Mouse (Mus musculus): ENCODE results near the gene Ptgis.

The Ptgis gene

GRCm38 (mm10) chr2:167155541-167155973 is 84.8 kb downstream of the Ptgis start:
- DNase-seq (ENCODE audit: low read depth, low spot score) = no peak

- no peak for DNase-seq (ENCODE audit: low read depth, low spot score)
Measured at GRCm38 (mm10) chr2:167150880-167151279, 89.5 kb downstream of the Ptgis start.

- no peak for DNase-seq (ENCODE audit: low read depth, low spot score)
Measured at GRCm38 (mm10) chr2:167150135-167150534, 90.3 kb downstream of the Ptgis start.

GRCm38 (mm10) chr2:167149035-167149434 is 91.4 kb downstream of the Ptgis start:
- no peak for DNase-seq (ENCODE audit: low read depth, low spot score)

GRCm38 (mm10) chr2:167147708-167148107 is 92.7 kb downstream of the Ptgis start:
- no peak for DNase-seq (ENCODE audit: low read depth, low spot score)

- no peak for DNase-seq (ENCODE audit: low read depth, low spot score)
Measured at GRCm38 (mm10) chr2:167145904-167146303, 94.5 kb downstream of the Ptgis start.

GRCm38 (mm10) chr2:167144439-167145307 is 95.7 kb downstream of the Ptgis start:
- peak; percentile 90 for DNase-seq (ENCODE audit: low read depth, low spot score)

- no peak for DNase-seq (ENCODE audit: low read depth, low spot score)
Measured at GRCm38 (mm10) chr2:167143914-167144313, 96.5 kb downstream of the Ptgis start.

- no peak for DNase-seq (ENCODE audit: low read depth, low spot score)
Measured at GRCm38 (mm10) chr2:167142282-167142681, 98.1 kb downstream of the Ptgis start.

- DNase-seq (ENCODE audit: low read depth, low spot score) = no peak
Measured at GRCm38 (mm10) chr2:167141810-167142209, 98.6 kb downstream of the Ptgis start.

Data from telencephalon, adult 2 months (tissue).